Mouse (Mus musculus): ENCODE results near the gene Lhfpl2. TPM values are rescaled to one million over a fixed set of nuclear protein-coding genes. Genes with fewer than 3 reads are reported as not detected.

Gene Lhfpl2
- polyA plus RNA-seq, 1 experiment = not detected

DNA sequence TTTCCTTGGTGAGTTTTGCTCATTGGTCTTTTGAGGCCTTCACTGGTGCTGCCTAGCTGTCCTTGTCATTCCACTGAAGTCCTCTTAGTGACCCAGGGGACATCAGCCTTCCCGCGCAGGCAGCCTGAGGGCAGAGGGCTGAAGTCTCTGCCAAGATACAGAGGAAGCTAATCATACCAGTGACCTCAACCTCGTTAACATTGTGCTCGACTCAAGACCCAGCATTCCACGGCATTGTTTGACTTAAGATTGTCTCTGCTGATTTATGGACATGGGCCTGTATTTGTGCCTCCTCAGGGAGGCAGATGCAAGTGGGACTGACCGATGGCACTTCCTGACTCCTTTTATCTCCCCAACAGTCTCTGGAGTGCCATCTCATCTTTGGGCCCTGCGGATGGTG is 7.0 kb downstream of the Lhfpl2 start:
- peaks cover 16% of the 10 kb centered on the region for H3K4me1 ChIP-seq (ENCODE audit: control insufficient read depth, insufficient read depth, low read length)
- no peak overlapping the region for H3K4me3 ChIP-seq (ENCODE audit: insufficient read depth, low read depth, low read length)
- H3K27ac ChIP-seq (ENCODE audit: insufficient read depth, low read depth, low read length) = no peak overlapping the region
- TF ChIP-seq POLR2A (IDR thresholded peaks at IDR 0.05; ENCODE audit: insufficient read depth, low read depth, low read length) (no peak), CTCF (IDR thresholded peaks at IDR 0.05; ENCODE audit: insufficient read depth, low read depth, low read length) (no peak)
- 87% methylated on average over 7 of the region's 7 CpGs for WGBS

DNA sequence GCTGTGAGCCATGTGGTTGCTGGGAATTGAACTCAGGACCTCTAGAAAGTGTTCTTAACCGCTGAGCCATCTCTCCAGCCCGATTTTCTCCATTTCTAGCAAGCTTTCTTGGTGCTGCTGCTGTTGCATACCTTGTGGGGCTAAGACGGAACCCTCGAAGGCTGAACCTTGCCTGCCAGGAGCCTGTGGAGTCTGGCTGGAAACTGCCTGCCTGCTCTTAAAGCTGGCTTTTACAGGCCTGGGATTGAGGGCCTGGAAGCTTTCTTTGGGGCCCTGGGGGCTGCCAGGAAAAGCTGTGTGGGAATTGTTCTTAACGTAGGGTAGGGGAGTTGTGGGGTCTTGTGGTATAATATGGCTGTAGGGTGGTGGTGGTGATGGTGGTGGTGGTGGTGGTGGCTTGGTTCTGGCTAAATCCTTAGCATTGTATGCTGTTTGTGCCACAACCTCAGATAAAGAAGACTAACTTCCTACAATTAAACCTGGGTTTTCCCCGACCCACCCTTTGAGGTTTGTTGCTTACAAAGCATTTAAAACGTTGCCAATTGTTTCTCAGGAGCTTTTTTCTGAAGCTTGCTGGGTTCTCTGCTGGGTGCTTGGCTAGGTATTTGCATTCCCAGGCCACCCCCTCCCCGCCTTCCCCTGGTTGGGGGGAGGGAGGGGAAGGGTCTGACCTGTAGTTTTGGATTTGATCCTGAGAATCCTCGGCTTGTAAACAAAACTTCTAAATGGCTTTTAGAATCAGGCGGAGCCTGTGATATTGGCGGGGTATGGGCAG is 7.9 kb downstream of the Lhfpl2 start:
- TF ChIP-seq CTCF (IDR thresholded peaks at IDR 0.05; ENCODE audit: insufficient read depth, low read depth, low read length) (no peak), POLR2A (IDR thresholded peaks at IDR 0.05; ENCODE audit: insufficient read depth, low read depth, low read length) (no peak)
- Histone ChIP-seq H3K27ac (ENCODE audit: insufficient read depth, low read depth, low read length) (no peak overlapping the region), H3K4me1 (ENCODE audit: control insufficient read depth, insufficient read depth, low read length) (peaks cover 15% of the 10 kb centered on the region), H3K4me3 (ENCODE audit: insufficient read depth, low read depth, low read length) (no peak overlapping the region)
- WGBS = 73% methylated on average over 11 of the region's 11 CpGs

DNA sequence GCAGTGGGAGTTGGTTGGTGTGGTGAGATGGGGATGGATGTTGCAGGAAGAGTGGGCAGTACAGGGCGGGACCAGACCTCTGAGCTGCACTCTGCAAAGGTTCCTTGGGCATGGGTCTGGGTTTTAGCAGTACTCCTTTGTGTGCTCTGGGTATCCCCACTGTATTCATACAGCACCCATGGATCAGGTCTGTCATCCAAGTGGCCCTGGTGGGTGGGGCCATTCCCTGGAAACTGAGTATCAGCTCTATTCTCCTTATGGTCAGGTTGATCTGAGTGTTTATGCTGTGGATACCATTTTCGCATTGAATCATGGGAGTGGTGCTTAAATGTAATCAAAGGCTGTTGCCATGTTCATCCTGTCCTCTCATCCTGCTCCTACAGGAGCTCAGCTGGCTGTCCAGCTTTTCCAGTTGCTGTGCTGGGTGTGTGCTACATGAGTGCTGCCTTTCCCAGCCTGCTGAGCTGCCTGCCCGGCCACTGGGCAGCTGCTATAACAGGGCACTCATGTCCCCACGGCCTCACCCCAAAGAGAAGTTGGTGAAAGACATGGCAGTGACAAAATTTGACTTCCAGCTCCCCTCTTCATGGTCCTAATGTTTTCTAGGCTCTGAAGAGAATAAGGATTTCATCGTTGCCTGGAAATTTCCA is 9.2 kb downstream of the Lhfpl2 start:
- no peak overlapping the region for H3K4me3 ChIP-seq (ENCODE audit: insufficient read depth, low read depth, low read length)
- H3K4me1 ChIP-seq (ENCODE audit: control insufficient read depth, insufficient read depth, low read length) = peaks cover 15% of the 10 kb centered on the region
- no peak for TF ChIP-seq CTCF (IDR thresholded peaks at IDR 0.05; ENCODE audit: insufficient read depth, low read depth, low read length)
- no peak for TF ChIP-seq POLR2A (IDR thresholded peaks at IDR 0.05; ENCODE audit: insufficient read depth, low read depth, low read length)
- H3K27ac ChIP-seq (ENCODE audit: insufficient read depth, low read depth, low read length) = no peak overlapping the region
- 98% methylated on average over 5 of the region's 5 CpGs for WGBS

DNA sequence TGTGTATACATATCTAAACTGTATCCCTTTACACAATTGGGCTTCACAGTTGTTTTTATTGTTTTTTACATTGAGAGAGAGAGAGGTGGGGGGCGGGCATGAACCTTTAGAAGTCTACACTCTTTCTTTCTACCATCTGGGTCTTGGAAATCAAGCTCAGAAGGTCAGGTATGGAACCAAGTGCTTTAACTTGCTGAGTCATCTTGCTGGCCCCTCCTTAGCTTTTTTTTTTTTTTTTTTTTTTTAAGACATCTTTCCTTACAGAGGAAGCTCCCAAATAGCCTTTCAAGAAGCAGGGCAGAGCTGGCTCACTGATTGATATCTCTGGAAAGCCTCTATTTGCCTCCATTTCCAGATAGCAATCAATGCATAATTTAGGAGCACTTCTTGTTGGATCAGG is 10.7 kb downstream of the Lhfpl2 start:
- TF ChIP-seq CTCF (IDR thresholded peaks at IDR 0.05; ENCODE audit: insufficient read depth, low read depth, low read length) = no peak
- no peak for TF ChIP-seq POLR2A (IDR thresholded peaks at IDR 0.05; ENCODE audit: insufficient read depth, low read depth, low read length)
- Histone ChIP-seq H3K4me3 (ENCODE audit: insufficient read depth, low read depth, low read length) (no peak overlapping the region), H3K27ac (ENCODE audit: insufficient read depth, low read depth, low read length) (no peak overlapping the region), H3K4me1 (ENCODE audit: control insufficient read depth, insufficient read depth, low read length) (peaks cover 8% of the 10 kb centered on the region)
- 100% methylated on average over 1 of the region's 1 CpGs for WGBS

DNA sequence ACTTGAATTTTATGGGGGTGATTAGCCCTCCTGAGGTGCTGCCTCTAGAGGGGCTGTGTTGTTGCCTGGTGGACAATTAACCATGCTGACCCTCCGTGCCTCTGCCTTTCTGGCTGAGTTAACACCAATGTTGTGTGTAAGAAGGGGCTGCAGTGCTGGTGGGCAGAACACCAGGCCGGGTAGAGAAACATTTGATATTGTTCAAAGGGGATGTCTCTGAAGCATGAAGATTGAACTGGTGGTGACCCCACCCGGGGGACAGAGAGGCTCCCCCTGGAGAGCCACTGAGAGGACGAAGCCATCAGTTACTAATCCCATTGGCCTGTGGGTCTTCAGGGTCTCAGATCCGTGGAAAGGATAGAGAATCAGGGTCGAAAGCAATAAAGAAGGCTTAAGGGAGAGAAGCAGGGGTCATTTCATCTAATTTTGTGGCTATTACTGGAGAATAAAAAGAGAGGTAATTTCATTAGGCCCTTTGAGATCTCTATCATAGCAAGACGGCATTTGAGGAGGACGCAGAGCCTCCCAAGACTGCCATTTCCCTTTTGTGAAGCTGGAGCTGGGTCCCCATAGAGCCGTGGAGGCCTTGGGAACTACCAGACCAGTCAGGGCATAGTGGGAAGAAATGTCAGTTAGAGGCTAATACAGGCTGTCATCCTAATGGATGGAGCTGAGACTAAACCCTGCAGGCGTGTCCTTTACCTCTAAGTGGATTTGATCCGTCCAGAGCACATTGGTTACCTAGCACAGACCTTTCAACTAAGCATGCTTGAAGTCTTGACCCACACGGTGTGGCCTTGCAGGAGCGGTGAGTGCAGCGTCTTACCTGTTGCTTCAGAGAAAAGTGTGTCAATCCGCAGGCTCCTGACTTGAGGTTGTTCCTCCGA is 12.1 kb downstream of the Lhfpl2 start:
- Histone ChIP-seq H3K4me1 (ENCODE audit: control insufficient read depth, insufficient read depth, low read length) (peaks cover 2% of the 10 kb centered on the region; the same call in 1 of the 2 replicates), H3K27ac (ENCODE audit: insufficient read depth, low read depth, low read length) (no peak overlapping the region), H3K4me3 (ENCODE audit: insufficient read depth, low read depth, low read length) (no peak overlapping the region)
- WGBS = 78% methylated on average over 16 of the region's 16 CpGs
- no peak for TF ChIP-seq POLR2A (IDR thresholded peaks at IDR 0.05; ENCODE audit: insufficient read depth, low read depth, low read length)

DNA sequence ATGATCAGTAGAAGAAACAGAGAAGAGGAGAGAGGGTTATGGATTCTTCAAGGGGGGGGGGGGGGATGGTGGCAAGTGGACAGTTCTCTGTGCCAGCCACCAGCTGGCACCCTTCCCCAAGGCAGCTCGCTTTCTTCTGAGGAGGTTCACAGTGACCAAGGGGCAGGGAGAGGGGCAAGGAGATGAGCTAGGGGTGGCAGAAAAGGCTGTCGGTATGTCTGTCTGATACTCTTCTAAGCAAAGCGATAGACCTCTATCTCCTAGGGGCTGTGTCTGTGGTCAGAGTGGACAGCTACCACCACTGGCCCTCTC is 12.7 kb downstream of the Lhfpl2 start:
- Histone ChIP-seq H3K27ac (ENCODE audit: insufficient read depth, low read depth, low read length) (no peak overlapping the region), H3K4me1 (ENCODE audit: control insufficient read depth, insufficient read depth, low read length) (no peaks in the 10 kb centered on the region), H3K4me3 (ENCODE audit: insufficient read depth, low read depth, low read length) (no peak overlapping the region)
- 96% methylated on average over 3 of the region's 3 CpGs for whole genome bisulfite sequencing
- TF ChIP-seq CTCF (IDR thresholded peaks at IDR 0.05; ENCODE audit: insufficient read depth, low read depth, low read length) = no peak
- TF ChIP-seq POLR2A (IDR thresholded peaks at IDR 0.05; ENCODE audit: insufficient read depth, low read depth, low read length) = no peak

DNA sequence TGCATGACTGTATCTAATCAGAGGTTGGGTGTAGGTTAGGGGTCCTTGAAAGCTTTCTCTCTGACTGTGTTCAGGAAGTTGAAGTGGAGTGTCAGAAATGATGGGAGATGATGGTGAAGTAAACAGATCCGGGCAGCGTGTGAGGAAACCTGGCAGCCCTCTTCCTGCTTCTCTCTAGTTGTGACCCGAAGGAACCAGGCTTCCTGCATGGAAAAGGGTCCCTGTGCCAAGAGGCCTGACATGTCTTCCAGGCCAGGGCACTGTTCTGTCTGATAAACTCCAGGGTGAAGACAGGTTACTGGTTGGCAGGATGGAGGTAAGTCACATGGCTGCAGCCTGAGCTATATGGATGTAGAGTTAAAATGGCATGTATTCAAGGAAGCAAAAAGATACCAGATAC is 13.3 kb downstream of the Lhfpl2 start:
- Histone ChIP-seq H3K4me3 (ENCODE audit: insufficient read depth, low read depth, low read length) (no peak overlapping the region), H3K4me1 (ENCODE audit: control insufficient read depth, insufficient read depth, low read length) (0 out of 2 replicates have a peak, but pooled peaks cover 1% of the 10 kb centered on the region), H3K27ac (ENCODE audit: insufficient read depth, low read depth, low read length) (no peak overlapping the region)
- TF ChIP-seq POLR2A (IDR thresholded peaks at IDR 0.05; ENCODE audit: insufficient read depth, low read depth, low read length) (no peak), CTCF (IDR thresholded peaks at IDR 0.05; ENCODE audit: insufficient read depth, low read depth, low read length) (no peak)
- 87% methylated on average over 3 of the region's 3 CpGs for WGBS

DNA sequence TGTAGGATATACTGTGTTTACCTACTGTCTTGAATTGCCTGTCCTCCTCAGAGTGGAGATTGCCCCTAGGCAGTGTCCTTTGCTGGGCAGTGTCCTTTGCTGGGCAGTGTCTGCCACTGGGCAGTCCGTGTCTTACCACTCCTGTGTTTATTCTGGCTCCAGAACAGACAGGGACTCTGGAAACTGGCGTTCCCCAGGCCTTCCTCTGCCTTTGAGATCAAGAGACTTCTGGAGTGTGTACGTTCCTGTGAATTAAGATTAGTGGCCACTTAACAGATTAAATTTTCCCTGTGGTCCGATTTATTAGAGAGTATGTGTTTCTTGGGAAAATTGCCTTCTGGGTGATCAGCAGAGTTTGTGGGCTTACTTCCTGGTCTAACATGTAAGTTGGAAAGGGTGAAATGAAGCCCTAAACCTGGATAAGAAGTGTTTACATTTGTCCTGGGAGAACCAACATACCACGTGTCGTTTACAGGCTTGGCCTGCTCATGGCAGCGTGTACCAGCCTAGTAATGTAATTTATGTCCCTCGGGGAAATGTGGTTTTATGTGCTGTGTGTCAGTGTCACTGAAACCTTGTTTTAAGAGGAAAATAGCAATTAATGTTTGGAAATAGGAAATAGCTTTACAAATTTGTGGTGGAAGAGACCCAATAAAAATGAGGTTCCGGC is 15.6 kb downstream of the Lhfpl2 start:
- no peak overlapping the region for H3K4me3 ChIP-seq (ENCODE audit: insufficient read depth, low read depth, low read length)
- H3K4me1 ChIP-seq (ENCODE audit: control insufficient read depth, insufficient read depth, low read length) = 0 out of 2 replicates have a peak, but pooled peaks cover 3% of the 10 kb centered on the region
- 68% methylated on average over 9 of the region's 9 CpGs for WGBS
- no peak overlapping the region for H3K27ac ChIP-seq (ENCODE audit: insufficient read depth, low read depth, low read length)
- TF ChIP-seq CTCF (IDR thresholded peaks at IDR 0.05; ENCODE audit: insufficient read depth, low read depth, low read length) (no peak), POLR2A (IDR thresholded peaks at IDR 0.05; ENCODE audit: insufficient read depth, low read depth, low read length) (no peak)
